ENCODE assay signal across 8 mouse cellular contexts in the genomic region with DNA sequence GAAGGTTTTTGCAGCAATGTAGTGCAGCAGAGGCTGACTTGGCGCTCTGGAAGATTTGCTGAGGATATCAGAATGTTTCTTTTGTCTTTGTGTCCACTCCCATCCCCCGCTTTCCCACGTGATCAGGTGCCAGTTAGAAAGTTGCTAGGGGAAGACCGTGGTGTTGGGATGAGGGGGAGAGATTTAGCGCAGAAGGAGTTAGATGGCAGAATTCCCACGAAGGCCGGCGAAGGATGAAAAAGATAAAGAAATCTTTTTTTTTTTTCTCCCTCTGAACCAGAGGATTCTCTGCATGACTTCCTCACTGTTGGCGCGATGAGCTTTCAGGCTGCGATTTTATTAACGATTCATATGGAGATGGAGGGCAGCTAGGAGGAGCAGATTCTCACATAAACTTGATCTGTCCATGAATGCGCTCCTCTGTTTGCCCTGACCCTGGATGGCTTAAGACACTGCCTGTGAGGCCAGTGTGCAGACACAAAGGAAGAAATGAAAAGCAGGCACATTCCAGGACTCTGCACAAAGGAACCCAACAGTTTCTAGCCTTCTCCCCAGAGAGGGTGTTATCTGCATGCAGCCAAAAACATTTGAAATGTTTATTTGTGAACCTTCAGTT.
DNase-seq lines count a peak whose midpoint lies in the region; ATAC-seq and TF ChIP-seq lines count a peak whose summit lies in the region.
"Had no signal": no experiment of that assay in that cellular context is flagged by ENCODE, and none has a peak within 500 bp of the region (broad histone marks: within the 10 kb centered on the region; RNA-seq: fewer than 3 reads in every experiment).

No protein-coding gene starts in this region.

- no peaks in the 10 kb centered on the region; the same call in 1 of the 2 replicates for H3K79me2 ChIP-seq in heart, adult 2 months (replicated peaks; ENCODE audit: control insufficient read depth, insufficient read depth, low read length)

- TF ChIP-seq EP300 in heart, adult 2 months (IDR thresholded peaks at IDR 0.05; ENCODE audit: insufficient read depth, low read depth, low read length): 0 out of 2 replicates have a peak, but pooled peaks have one; percentile 19

- peak overlapping the region; percentile 53 for H3K4me2 ChIP-seq in embryonic facial prominence, embryonic 11.5 days (ENCODE audit: low read depth, low read length)
- peak overlapping the region; percentile 46 for H3K4me2 ChIP-seq in limb, embryonic 14.5 days (replicated peaks; ENCODE audit: low read depth, low read length, severe bottlenecking)

- H3K4me3 ChIP-seq in embryonic facial prominence, embryonic 11.5 days (ENCODE audit: low read depth, low read length): peak overlapping the region; percentile 21
- peak overlapping the region; percentile 31 for H3K4me3 ChIP-seq in heart, adult 2 months
- peak overlapping the region; percentile 17 for H3K4me3 ChIP-seq in limb, embryonic 14.5 days (replicated peaks; ENCODE audit: low read length)
- H3K4me3 ChIP-seq: erythroblast, embryonic 14.5 days had no signal

- ATAC-seq in embryonic facial prominence, embryonic 11.5 days (replicated peaks; ENCODE audit: insufficient number of reproducible peaks, low FRiP score, low TSS enrichment, low read depth): peak; percentile 93
- ATAC-seq in limb, embryonic 14.5 days (ENCODE audit: low FRiP score, low read depth): peak; percentile 68

- no peaks in the 10 kb centered on the region for H3K9me3 ChIP-seq in embryonic facial prominence, embryonic 11.5 days (replicated peaks; ENCODE audit: control insufficient read depth, low read length)
- H3K9me3 ChIP-seq in limb, embryonic 14.5 days (ENCODE audit: control insufficient read depth, low read length): no peaks in the 10 kb centered on the region

- TF ChIP-seq CTCF in heart, adult 2 months (IDR thresholded peaks at IDR 0.05): no peak

- H3K9ac ChIP-seq in embryonic facial prominence, embryonic 11.5 days (replicated peaks; ENCODE audit: low read length): peak overlapping the region; percentile 59
- peak overlapping the region; percentile 50 for H3K9ac ChIP-seq in heart, adult 2 months (ENCODE audit: low read depth, low read length)
- peak overlapping the region; percentile 43 for H3K9ac ChIP-seq in limb, embryonic 14.5 days (ENCODE audit: low read depth, low read length, severe bottlenecking)

- intact Hi-C loops in heart, adult 2 months (cut with DNase I): no loop called here

- TF ChIP-seq POLR2A in heart, adult 2 months (IDR thresholded peaks at IDR 0.05; ENCODE audit: insufficient read depth, low read depth, low read length): no peak
- no peak for TF ChIP-seq POLR2A in limb, embryonic 14.5 days (IDR thresholded peaks at IDR 0.05; ENCODE audit: borderline replicate concordance, extremely low read depth, insufficient read depth, insufficient read length)

- H3K4me1 ChIP-seq in embryonic facial prominence, embryonic 11.5 days (ENCODE audit: control insufficient read depth, insufficient read depth, low read length): peaks cover 5% of the 10 kb centered on the region
- H3K4me1 ChIP-seq in heart, adult 2 months (ENCODE audit: control insufficient read depth, insufficient read depth, low read length): peaks cover 4% of the 10 kb centered on the region
- peaks cover 32% of the 10 kb centered on the region for H3K4me1 ChIP-seq in limb, embryonic 14.5 days (ENCODE audit: control insufficient read depth, insufficient read depth, low read length)

- H3K27me3 ChIP-seq in embryonic facial prominence, embryonic 11.5 days (ENCODE audit: control insufficient read depth, insufficient read depth, low read length): no peaks in the 10 kb centered on the region
- no peaks in the 10 kb centered on the region for H3K27me3 ChIP-seq in heart, adult 2 months (ENCODE audit: control insufficient read depth, insufficient read depth, low read length)
- H3K27me3 ChIP-seq in limb, embryonic 14.5 days (ENCODE audit: control insufficient read depth, insufficient read depth, low read length): no peaks in the 10 kb centered on the region

- H3K36me3 ChIP-seq in embryonic facial prominence, embryonic 11.5 days (replicated peaks; ENCODE audit: control insufficient read depth, insufficient read depth, low read depth, low read length): no peaks in the 10 kb centered on the region
- H3K36me3 ChIP-seq in heart, adult 2 months (ENCODE audit: control insufficient read depth, insufficient read depth, low read length): peaks cover 3% of the 10 kb centered on the region
- H3K36me3 ChIP-seq in limb, embryonic 14.5 days (ENCODE audit: control insufficient read depth, insufficient read depth, low read length): no peaks in the 10 kb centered on the region

- 1% methylated on average over 13 of the region's 13 CpGs for WGBS in embryonic facial prominence, embryonic 11.5 days
- 4% methylated on average over 13 of the region's 13 CpGs for WGBS in heart, adult 2 months
- 6% methylated on average over 13 of the region's 13 CpGs for WGBS in limb, embryonic 14.5 days

- peak; percentile 86 for DNase-seq in brain, adult 2 months (ENCODE audit: low read depth, low spot score)
- DNase-seq in embryonic facial prominence, embryonic 11.5 days (ENCODE audit: low spot score): peak; percentile 84
- peak; percentile 62 to 67 for DNase-seq in heart, adult 2 months
- DNase-seq in kidney, adult 8-10 months: peak; percentile 47 to 65
- DNase-seq in limb, embryonic 14.5 days (ENCODE audit: low spot score): peak; percentile 50
- peak; percentile 86 for DNase-seq in neural tube, embryonic 10.5 days (ENCODE audit: extremely low spot score, low spot score)
- DNase-seq in urinary bladder, postnatal 36 days (ENCODE audit: low spot score in 2 of 2): peak; percentile 43 to 56

- H3K27ac ChIP-seq in embryonic facial prominence, embryonic 11.5 days (replicated peaks; ENCODE audit: low read depth, low read length): peak overlapping the region; percentile 83
- peak overlapping the region; percentile 53 for H3K27ac ChIP-seq in heart, adult 2 months
- H3K27ac ChIP-seq in limb, embryonic 14.5 days (replicated peaks; ENCODE audit: low read depth, low read length): peak overlapping the region; percentile 64

Comparison
In these comparisons a context has a peak if more than half of its experiments do, and no peak if none do; other contexts are left out.
1. Peak in every context shown above with its lines: DNase-seq, ATAC-seq, H3K4me3 ChIP-seq and H3K27ac ChIP-seq.